Mouse (Mus musculus) right cerebral cortex, adult 2 months (tissue): Measurements from ENCODE around the gene Ddc.

Source experiments
- DNase-seq, 2 experiments: peaks; one replicate each; pipeline ENCODE4 v3.0.0; 2021 to 2022; ENCODE audit warnings: low spot score in 2 of 2

Ddc gene

DNA sequence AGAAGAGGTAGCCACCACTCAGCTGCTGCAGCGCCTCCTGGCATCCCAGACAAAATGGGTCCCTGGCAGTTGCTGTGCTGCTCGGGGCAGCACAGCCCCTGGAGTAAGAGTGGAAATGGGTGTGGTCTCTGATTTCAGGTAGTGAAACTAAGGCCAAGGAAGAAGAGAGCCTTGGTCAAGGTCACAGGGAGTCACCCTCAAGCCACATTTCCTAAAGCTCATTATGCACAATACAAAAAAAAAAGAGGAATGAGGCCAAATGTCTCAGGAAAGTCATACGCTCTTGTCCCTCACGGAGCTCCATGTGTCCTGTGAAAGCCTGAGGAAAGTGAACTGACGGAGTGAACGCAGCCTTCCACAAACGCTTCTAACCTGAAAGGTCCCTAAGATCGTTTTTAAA lies 116.2 kb downstream of the Ddc start:
- DNase-seq = no peak

DNA sequence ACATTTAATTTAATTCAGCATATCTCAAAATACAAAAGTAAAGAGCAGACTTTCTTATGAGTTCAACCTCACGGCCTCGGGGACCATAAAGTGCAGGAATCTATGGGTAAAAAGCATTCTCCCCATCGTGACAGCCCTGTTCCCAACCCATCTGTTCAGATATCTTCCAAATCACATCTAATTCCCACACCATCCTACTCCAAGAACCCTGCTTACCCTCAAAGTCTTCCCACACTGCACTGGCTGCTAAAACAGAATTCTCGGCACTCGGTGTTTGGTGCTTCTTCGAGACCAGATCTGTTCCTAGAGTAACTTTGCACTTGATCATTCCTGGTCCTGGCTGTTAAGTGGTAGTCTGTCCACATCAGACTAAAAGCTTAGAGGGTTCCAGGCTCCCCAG lies 119.6 kb downstream of the Ddc start:
- peak in 1 of 2 experiments; percentile 26 for DNase-seq

DNA sequence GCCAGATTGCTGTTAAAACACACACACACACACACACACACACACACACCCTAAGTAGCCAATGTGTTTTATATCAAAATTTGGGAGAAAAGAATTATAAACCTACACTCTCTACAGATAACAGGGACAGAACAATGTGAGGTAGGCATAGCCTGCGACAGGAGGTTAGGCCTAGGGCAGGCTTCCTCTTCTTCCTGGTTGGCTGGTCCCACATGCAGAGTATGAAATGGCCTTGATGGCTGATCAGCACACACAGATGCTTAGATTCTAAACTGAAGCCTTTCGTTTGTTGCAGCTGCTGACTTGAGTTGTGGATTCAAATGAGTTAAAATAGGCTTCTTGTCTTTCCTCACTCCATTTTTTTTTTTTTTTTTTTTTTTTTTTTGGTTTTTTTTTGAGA lies 120.1 kb downstream of the Ddc start:
- no peak for DNase-seq

DNA sequence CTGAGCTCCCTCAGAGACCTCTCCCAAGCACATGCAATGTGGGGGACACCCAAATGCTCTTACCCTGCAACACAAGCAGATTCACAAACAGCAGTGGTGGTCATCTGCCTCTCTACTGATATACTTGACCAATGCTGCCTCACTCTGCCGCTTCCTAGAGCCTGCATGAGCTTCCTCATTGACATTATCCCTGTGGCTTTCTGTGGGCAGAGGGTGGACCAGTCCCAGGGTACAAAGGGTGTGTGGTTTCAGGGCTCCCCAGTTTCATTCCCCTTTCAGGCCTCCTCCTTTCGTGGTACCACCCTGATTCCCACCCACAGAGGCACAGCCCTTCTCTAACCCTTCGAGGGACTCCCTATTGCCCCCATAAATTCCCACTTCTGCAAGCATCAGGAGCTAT lies 120.7 kb downstream of the Ddc start:
- DNase-seq = no peak

DNA sequence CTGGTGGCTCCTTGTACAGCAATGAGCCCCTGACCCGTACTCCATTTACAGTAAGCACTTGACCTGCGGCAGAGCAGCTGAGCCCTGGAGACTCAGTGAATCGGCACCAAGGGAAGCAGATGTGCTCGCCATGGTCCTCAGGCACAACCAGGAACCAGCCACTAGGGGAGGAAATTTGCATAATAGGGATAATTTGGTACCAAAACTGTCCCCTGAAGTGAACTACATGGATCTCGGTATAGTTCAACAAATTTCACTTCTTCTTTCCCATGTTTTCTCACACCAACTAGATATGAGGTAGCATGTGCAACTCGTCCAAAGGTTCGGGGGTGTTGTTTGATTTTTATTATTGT lies 121.1 kb downstream of the Ddc start:
- no peak for DNase-seq

DNA sequence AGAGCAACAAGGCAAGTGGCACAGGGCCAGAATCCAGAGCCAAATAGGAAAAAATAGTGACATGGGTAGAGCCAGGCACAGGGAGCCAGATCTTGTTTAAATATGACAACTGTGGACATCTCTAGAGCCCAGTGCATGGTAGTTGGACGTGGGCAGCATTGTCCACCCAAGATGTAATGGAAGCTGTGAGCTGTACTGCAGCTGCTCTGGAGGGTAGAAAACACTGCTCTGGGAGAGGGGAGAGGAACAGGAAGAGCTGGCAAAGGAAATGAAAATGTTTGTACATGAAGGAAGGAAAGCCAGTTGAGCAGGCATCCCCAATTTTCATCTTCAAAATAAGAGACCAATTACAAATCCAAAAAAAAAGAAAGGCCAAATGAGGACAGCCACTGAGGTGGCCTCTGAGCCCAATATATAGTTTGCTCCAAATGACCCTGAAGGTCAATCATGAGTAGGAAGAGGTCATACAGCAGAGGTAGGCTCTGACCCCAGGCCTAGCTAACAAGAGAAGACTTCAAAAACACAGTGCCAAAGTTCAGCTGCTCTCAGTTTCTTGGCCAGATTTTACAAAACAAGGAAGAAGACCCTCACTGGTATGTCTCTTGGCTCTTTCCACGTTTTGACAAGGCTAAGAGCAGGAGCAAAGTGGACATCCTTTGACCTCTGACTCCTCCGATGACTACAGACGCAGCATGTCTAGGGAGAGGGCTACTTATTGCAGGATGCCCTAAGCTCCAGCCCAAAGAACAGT lies 121.7 kb downstream of the Ddc start:
- no peak for DNase-seq

DNA sequence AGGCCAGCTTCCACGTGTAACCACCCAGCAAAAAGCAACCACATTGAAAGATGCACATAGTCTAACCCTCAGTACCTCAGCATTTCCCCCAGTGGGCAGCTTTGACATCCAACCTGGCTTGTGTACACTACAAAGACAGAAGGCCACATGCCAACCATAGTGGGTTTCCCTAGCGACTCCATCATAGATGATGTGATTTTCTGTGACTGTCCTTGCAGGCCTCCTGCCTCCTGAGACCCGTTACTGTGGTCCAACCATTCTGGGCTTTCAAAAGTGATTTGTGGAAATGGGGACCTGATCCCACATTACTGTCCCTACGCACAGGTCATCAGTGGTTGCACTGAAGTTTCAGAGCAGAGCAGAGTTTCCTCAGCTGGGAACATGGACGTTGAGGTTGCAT lies 123.1 kb downstream of the Ddc start:
- DNase-seq = no peak

DNA sequence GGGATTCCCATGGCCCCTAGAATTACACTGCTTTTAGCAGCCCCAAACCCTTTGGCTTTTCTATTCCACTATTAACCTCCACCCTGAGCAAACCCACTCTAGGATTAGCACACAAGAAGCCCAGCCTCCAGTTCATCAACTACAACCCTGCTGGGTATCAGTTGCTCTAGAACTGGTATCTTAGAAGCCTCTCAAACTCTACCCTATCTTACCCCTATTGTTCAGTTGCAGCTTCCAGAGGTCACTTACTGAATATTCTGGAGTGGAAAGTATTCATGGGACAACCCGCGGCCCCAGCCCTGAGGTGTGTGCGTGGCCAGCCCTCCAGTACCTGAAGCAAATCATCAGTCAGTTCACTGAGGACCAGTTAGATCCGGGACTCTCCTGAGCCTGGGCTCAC lies 123.6 kb downstream of the Ddc start:
- no peak for DNase-seq

DNA sequence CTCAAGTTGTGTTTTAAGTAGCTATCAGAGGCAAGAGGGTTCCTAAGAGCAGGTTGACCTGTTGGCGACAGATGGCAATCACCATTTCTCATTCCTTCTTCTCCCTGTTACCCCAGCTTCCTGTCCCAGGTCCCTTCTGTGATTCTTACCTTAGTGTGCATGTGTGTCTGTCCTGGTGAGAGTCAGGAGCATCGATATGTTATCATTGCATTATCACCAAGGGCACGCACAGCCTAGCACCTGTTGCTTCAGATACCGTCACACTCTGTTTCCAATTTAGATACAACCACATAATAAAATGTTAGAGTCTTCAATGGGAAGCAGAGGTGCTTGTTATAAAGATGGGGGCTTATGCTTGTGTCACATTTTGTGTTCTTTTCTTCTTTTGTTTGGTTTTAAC lies 125.7 kb downstream of the Ddc start:
- no peak for DNase-seq

DNA sequence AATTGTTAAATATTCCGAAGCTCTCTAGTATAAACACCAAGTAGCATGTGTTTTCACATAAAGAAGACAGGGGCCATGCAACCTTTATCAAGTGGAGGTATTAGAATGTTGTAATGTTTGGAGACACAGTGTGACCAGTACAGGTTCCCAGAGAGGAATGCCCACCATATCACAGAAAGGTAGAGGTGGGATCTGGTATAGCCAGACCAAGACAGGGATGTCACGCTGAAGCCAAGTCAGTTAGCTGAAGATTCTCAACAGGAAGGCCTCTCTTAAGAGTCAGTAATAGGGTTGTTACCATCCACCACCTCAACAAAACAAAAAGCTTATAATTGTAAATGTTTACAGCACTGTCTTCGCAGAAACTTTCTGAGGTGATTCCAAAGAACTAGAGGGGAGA lies 127.3 kb downstream of the Ddc start:
- DNase-seq = no peak

DNA sequence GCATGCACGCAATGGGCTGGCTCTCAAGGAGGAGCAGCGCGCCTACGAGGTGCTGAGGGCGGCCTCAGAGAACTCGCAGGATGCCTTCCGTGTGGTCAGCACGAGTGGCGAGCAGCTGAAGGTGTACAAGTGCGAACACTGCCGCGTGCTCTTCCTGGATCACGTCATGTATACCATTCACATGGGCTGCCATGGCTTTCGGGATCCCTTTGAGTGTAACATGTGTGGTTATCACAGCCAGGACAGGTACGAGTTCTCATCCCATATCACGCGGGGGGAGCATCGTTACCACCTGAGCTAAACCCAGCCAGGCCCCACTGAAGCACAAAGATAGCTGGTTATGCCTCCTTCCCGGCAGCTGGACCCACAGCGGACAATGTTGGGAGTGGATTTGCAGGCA lies 128.7 kb downstream of the Ddc start:
- DNase-seq = no peak

DNA sequence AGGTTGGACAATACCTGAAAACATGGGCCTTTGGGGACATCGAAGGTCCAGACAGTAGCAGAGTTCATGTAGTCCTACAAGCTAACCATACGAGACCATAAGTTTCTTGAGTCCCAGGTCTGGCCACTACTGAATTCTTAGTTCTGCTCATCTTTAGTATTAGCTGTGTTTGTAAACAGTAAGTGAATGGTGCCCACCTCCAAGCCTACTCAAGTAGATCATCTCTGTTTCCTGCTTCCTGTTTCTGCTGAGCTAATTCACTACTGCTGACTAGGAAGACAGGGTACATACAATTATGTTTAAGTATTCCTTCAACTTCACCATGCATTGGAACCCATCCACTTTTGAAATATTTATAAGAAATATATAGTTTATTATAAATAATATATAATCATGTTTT lies 129.9 kb downstream of the Ddc start:
- no peak for DNase-seq

DNA sequence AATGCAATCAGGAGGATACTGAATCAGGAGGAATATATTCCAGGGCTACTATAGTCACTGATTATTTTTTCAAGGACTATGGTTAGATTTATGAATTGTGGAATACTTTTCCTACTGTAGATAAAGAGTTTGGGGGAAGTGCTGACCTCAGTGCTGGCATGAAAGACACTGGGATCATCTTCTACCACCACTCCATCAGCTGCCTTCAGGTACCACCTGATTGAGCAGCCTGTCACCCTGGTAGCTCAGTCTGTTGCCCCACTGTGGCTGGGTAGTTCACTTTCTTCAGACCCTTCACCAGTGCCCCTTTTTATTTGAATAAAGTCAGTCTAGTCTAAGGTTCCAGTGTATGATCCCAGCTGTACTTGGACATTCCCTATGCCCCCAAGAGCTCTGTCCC lies 131.2 kb downstream of the Ddc start:
- no peak for DNase-seq

DNA sequence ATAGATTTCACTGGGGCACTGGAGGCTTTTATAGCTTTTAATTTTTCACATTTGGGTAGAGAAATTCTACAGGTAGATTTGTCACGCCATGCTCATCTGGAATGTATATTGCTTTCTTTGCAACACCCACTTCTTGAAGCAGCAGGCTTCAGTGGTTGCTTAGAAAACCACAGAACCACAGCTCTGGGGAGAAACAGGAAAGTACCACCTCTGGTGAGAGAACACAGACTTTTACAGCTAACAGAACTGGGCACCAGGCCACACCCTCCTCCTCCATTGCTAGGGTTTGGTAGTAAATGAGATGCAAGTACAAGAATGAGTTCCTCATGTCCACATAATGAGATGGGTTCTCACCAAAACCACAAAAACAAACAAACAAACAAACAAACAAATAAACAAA lies 131.8 kb downstream of the Ddc start:
- no peak for DNase-seq

DNA sequence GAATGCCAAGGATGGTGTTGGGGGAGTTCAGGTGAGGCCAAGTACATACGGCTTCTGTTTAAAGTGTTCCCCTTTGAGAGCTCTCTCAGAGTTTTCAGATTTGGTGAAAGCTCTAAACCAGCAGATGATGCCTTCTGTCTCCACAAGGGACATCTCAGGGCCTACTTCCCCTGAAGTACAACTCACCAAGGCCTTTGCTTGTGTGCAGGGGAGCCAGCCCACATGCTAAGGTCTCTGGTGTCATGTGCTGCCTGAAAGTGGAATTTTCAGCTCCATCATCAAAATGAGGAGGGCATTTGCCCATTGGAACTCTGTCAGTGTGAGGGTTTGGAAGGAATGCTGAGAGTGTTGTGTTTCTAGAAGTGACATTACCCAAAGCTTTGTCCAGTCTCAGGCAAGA lies 132.5 kb downstream of the Ddc start:
- no peak for DNase-seq
